Mouse (Mus musculus) fibroblast of lung, adult 2 months (primary cell): ENCODE results near the gene Otulin.

ENCODE experiments used
- DNase-seq: peaks from one replicate; pipeline ENCODE4 v3.0.0-alpha.2; 2011; ENCODE audit warnings: low read depth

Gene Otulin

GRCm38 (mm10) chr15:27657866-27658265 is 27.4 kb upstream of the Otulin start:
- no peak for DNase-seq

GRCm38 (mm10) chr15:27656626-27657025 is 26.1 kb upstream of the Otulin start:
- DNase-seq = no peak

GRCm38 (mm10) chr15:27655015-27655414 is 24.5 kb upstream of the Otulin start:
- no peak for DNase-seq

GRCm38 (mm10) chr15:27647686-27648085 is 17.2 kb upstream of the Otulin start:
- no peak for DNase-seq

GRCm38 (mm10) chr15:27646665-27647064 is 16.2 kb upstream of the Otulin start:
- DNase-seq = no peak

- no peak for DNase-seq
Measured at GRCm38 (mm10) chr15:27645250-27645649, 14.8 kb upstream of the Otulin start.

- no peak for DNase-seq
Measured at GRCm38 (mm10) chr15:27642895-27643294, 12.4 kb upstream of the Otulin start.

- DNase-seq = no peak
Measured at GRCm38 (mm10) chr15:27641171-27641570, 10.7 kb upstream of the Otulin start.

- peak; percentile 81 for DNase-seq
Measured at GRCm38 (mm10) chr15:27633941-27634900, 3.7 kb upstream of the Otulin start.

- no peak for DNase-seq
Measured at GRCm38 (mm10) chr15:27629800-27630600, 493 bp downstream of the Otulin start.

GRCm38 (mm10) chr15:27629046-27629445 is 1.4 kb downstream of the Otulin start:
- DNase-seq = no peak

GRCm38 (mm10) chr15:27627794-27628193 is 2.7 kb downstream of the Otulin start:
- DNase-seq = no peak

- no peak for DNase-seq
Measured at GRCm38 (mm10) chr15:27626314-27626713, 4.2 kb downstream of the Otulin start.

GRCm38 (mm10) chr15:27625890-27626255 is 4.6 kb downstream of the Otulin start:
- no peak for DNase-seq

GRCm38 (mm10) chr15:27625014-27625889 is 5.2 kb downstream of the Otulin start:
- no peak for DNase-seq

GRCm38 (mm10) chr15:27623286-27623685 is 7.2 kb downstream of the Otulin start:
- DNase-seq = no peak

GRCm38 (mm10) chr15:27620475-27621185 is 9.9 kb downstream of the Otulin start:
- DNase-seq = no peak

- DNase-seq = no peak
Measured at GRCm38 (mm10) chr15:27619683-27620082, 10.8 kb downstream of the Otulin start.

GRCm38 (mm10) chr15:27618778-27619533 is 11.5 kb downstream of the Otulin start:
- no peak for DNase-seq

- DNase-seq = no peak
Measured at GRCm38 (mm10) chr15:27617227-27617626, 13.3 kb downstream of the Otulin start.

- DNase-seq = no peak
Measured at GRCm38 (mm10) chr15:27616159-27616558, 14.3 kb downstream of the Otulin start.
